Comparison of ENCODE assay signal across 8 mouse cellular contexts in the genomic region with DNA sequence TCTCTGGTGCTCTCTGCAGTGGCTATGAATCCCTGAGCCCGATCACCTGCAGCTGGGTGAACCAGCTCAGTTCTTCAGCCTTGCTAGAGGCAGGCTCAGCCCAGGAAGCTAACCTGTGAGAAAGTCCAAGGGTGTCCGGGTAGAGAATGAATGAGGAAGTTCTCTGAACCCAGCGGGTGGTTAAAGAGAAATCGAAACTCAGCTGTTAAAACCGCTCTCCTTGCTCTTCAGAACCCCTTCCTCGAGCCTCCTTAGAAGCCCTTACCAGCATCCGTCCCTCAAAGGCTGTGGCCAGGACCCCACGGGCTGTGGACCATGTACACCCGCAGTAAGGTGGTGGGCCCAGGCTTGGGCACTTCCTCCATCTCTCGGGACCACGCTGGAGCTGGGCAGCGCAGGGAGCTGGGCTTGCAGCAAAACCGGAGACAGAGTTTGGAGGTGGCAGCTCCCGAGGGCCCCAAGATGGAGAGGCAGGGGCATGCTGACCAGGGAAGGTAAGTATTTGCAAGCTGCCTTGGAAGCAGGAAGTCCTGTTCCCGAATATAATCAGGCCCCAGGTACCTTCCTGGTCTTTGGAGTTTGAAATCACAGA. TPM values are rescaled to one million over a fixed set of nuclear protein-coding genes. Genes with fewer than 3 reads are reported as not detected.
DNase-seq lines count a peak whose midpoint lies in the region; ATAC-seq and TF ChIP-seq lines count a peak whose summit lies in the region.
"Had no signal": no experiment of that assay in that cellular context is flagged by ENCODE, and none has a peak within 500 bp of the region (broad histone marks: within the 10 kb centered on the region; RNA-seq: fewer than 3 reads in every experiment).

A gene (plus strand): TSS at position 69 of the 592 bp plus-strand sequence.

- no peak for ATAC-seq in kidney, embryonic 16.5 days (ENCODE audit: low FRiP score, low TSS enrichment)

- no peak within 1 kb of the TSS for H3K27ac ChIP-seq in kidney, embryonic 16.5 days (ENCODE audit: low read length)
- no peak within 1 kb of the TSS for H3K27ac ChIP-seq in layer of hippocampus, adult 2 months
- H3K27ac ChIP-seq: embryonic facial prominence, embryonic 12.5 days had no signal

- H3K9me3 ChIP-seq in kidney, embryonic 16.5 days (ENCODE audit: low read length) = no peaks in the 10 kb centered on the region
- H3K9me3 ChIP-seq: embryonic facial prominence, embryonic 12.5 days had no signal

- no peaks in the 10 kb centered on the region for H3K36me3 ChIP-seq in kidney, embryonic 16.5 days (ENCODE audit: insufficient read depth, low read length)
- H3K36me3 ChIP-seq: embryonic facial prominence, embryonic 12.5 days had no signal

- 52% methylated on average over 15 of the region's 15 CpGs for WGBS in kidney, embryonic 16.5 days

- H3K4me3 ChIP-seq in kidney, embryonic 16.5 days (ENCODE audit: low read length) = peak within 1 kb of the TSS; percentile 21; the same call in 1 of the 2 replicates
- no peak within 1 kb of the TSS for H3K4me3 ChIP-seq in layer of hippocampus, adult 2 months
- H3K4me3 ChIP-seq: embryonic facial prominence, embryonic 12.5 days had no signal

- DNase-seq in CD4-positive, CD25-positive, alpha-beta regulatory T cell, adult 2 months (ENCODE audit: low read depth, low spot score) = peak; percentile 68
- peak; percentile 56 for DNase-seq in T-cell, adult 2 months (ENCODE audit: low spot score)
- peak; percentile 33 to 36 for DNase-seq in monocyte, adult 2 months (ENCODE audit: low read depth in 1 of 2, low spot score in 2 of 2)
- peak; percentile 52 for DNase-seq in thymus, postnatal 4 days
- DNase-seq in frontal cortex, adult 2 months (ENCODE audit: extremely low spot score in 1 of 2, low spot score in 1 of 2) = no peak
- no peak for DNase-seq in layer of hippocampus, adult 2 months (ENCODE audit: low spot score in 2 of 2)

- no peak within 1 kb of the TSS for H3K9ac ChIP-seq in kidney, embryonic 16.5 days (replicated peaks; ENCODE audit: low read length)
- H3K9ac ChIP-seq: embryonic facial prominence, embryonic 12.5 days had no signal

- no peaks in the 10 kb centered on the region for H3K27me3 ChIP-seq in kidney, embryonic 16.5 days (ENCODE audit: insufficient read depth, low read length)
- H3K27me3 ChIP-seq: embryonic facial prominence, embryonic 12.5 days had no signal

- no peak for TF ChIP-seq CTCF in layer of hippocampus, adult 2 months (conservative IDR thresholded peaks at IDR 0.05)

- H3K4me1 ChIP-seq in kidney, embryonic 16.5 days (ENCODE audit: insufficient read depth, low read length) = no peaks in the 10 kb centered on the region
- H3K4me1 ChIP-seq: embryonic facial prominence, embryonic 12.5 days had no signal

- peak within 1 kb of the TSS; percentile 27; the same call in 1 of the 2 replicates for H3K4me2 ChIP-seq in kidney, embryonic 16.5 days (replicated peaks; ENCODE audit: low read depth, low read length)
- H3K4me2 ChIP-seq: embryonic facial prominence, embryonic 12.5 days had no signal

RNA-seq across cellular contexts. Expression of the gene that starts here (rescaled TPM):
- polyA plus RNA-seq in kidney, embryonic 16.5 days (2015; fragmentation: Nextera tagmentation; extraction: Ambion mirVana) = 0.92 and 1.4 TPM in 2 replicates
- 0.50 and 0.98 TPM in 2 replicates for polyA plus RNA-seq in frontal cortex, adult 2 months (2012; rRNA removed)
- total RNA-seq in layer of hippocampus, adult 2 months (2021) = under 1 TPM in 1 of 2 experiments, not detected in 1; 0.37 TPM

Comparison
In these comparisons a context has a peak if more than half of its experiments do, and no peak if none do; other contexts are left out.
1. DNase-seq: peak in CD4-positive, CD25-positive, alpha-beta regulatory T cell, adult 2 months (single experiment), T-cell, adult 2 months (single experiment), monocyte, adult 2 months (2 of 2) and thymus, postnatal 4 days (single experiment); none in frontal cortex, adult 2 months (0 of 2) and layer of hippocampus, adult 2 months (0 of 2).